Mouse (Mus musculus) liver, postnatal 0 days (tissue): ENCODE measurements around the gene Trmt2a.
A peak's percentile ranks its signal among the peaks of the same experiment; 100 is the strongest.

Experiments
- CTCF ChIP-seq: sonication (generic); IDR thresholded peaks from 2 replicates; pipeline ENCODE4 v1.5.1; 2016; ENCODE audit warnings: antibody characterized with exemption, low read depth
- EP300 ChIP-seq: IDR thresholded peaks from 2 replicates; pipeline ENCODE4 v1.6.1; 2016; ENCODE audit warnings: antibody characterized with exemption, low read depth, mild to moderate bottlenecking

- 0 out of 2 replicates have a peak, but pooled peaks have one; percentile 17 for TF ChIP-seq CTCF
- TF ChIP-seq EP300: no peak
These were observed 17.9 kb upstream of the Trmt2a start for GRCm38 (mm10) chr16:18230617-18231016.
